Mouse (Mus musculus): ENCODE data around the gene Olfr1396. TPM values are rescaled to one million over a fixed set of nuclear protein-coding genes. Genes with fewer than 3 reads are reported as not detected.
"Not testable (repeated sequence)": the region's sequence is repeated elsewhere in the genome, so short reads cannot be mapped to it uniquely, and the experiment has no call there.

The Olfr1396 gene
- total RNA-seq, 2 experiments from 2014 or later: not detected

GRCm38 (mm10) chr11:49089735-49090507, 24.8 kb downstream of the Olfr1396 start:
- DNase-seq: no peak

- no peak for DNase-seq
Measured at GRCm38 (mm10) chr11:49088990-49089652, 25.6 kb downstream of the Olfr1396 start.

- DNase-seq: no peak
Measured at GRCm38 (mm10) chr11:49087830-49088616, 26.7 kb downstream of the Olfr1396 start.

- no peak for DNase-seq
Measured at GRCm38 (mm10) chr11:49086858-49087361, 27.8 kb downstream of the Olfr1396 start.

- no peak for DNase-seq
Measured at GRCm38 (mm10) chr11:49084875-49085274, 29.8 kb downstream of the Olfr1396 start.

GRCm38 (mm10) chr11:49084385-49084784, 30.3 kb downstream of the Olfr1396 start:
- DNase-seq: no peak

GRCm38 (mm10) chr11:49083808-49084207, 30.9 kb downstream of the Olfr1396 start:
- no peak for DNase-seq

GRCm38 (mm10) chr11:49083146-49083545, 31.5 kb downstream of the Olfr1396 start:
- DNase-seq: no peak

GRCm38 (mm10) chr11:49081886-49082285, 32.8 kb downstream of the Olfr1396 start:
- DNase-seq: no peak

GRCm38 (mm10) chr11:49081356-49081755, 33.3 kb downstream of the Olfr1396 start:
- DNase-seq: no peak

- no peak for DNase-seq
Measured at GRCm38 (mm10) chr11:49080636-49081035, 34.0 kb downstream of the Olfr1396 start.

GRCm38 (mm10) chr11:49078719-49079118, 36.0 kb downstream of the Olfr1396 start:
- no peak for DNase-seq

- no peak for DNase-seq
Measured at GRCm38 (mm10) chr11:49077012-49077411, 37.7 kb downstream of the Olfr1396 start.

GRCm38 (mm10) chr11:49076001-49076757, 38.5 kb downstream of the Olfr1396 start, which contains the start of gene Ifi47:
Ifi47 (plus strand) TSS chr11:49076587.
- DNase-seq: not testable (repeated sequence)

GRCm38 (mm10) chr11:49068358-49068757, 46.3 kb downstream of the Olfr1396 start:
- DNase-seq: no peak

GRCm38 (mm10) chr11:49063713-49064469, 50.8 kb downstream of the Olfr1396 start, which contains the start of gene Tgtp2:
Tgtp2 (minus strand) TSS chr11:49064206.
- DNase-seq: not testable (repeated sequence)

GRCm38 (mm10) chr11:49061865-49062264, 52.8 kb downstream of the Olfr1396 start:
- not testable (repeated sequence) for DNase-seq

GRCm38 (mm10) chr11:49060061-49060460, 54.6 kb downstream of the Olfr1396 start:
- not testable (repeated sequence) for DNase-seq

All from layer of hippocampus, postnatal 36 days (tissue).